Mouse (Mus musculus) C2C12 (cell line): ENCODE results near the gene Lemd1. TPM values are rescaled to one million over a fixed set of nuclear protein-coding genes. Genes with fewer than 3 reads are reported as not detected.
A peak's percentile ranks its signal among the peaks of the same experiment; 100 is the strongest.

ENCODE experiments used
- H3K27me3 ChIP-seq: one replicate; pipeline ENCODE4 v1.6.1; 2011; ENCODE audit not compliant: control insufficient read depth, insufficient read depth, insufficient read length
- H3K36me3 ChIP-seq: one replicate; pipeline ENCODE4 v1.6.1; 2011; ENCODE audit not compliant: control insufficient read depth, insufficient read depth
- H3K4me3 ChIP-seq: one replicate; pipeline ENCODE4 v1.5.1; 2011; ENCODE audit warnings: mild to moderate bottlenecking, control low read depth; ENCODE audit not compliant: poor library complexity, insufficient read depth, severe bottlenecking
- H3K79me2 ChIP-seq: one replicate; pipeline ENCODE4 v1.6.1; 2011; ENCODE audit not compliant: control insufficient read depth, insufficient read depth
- H3K79me3 ChIP-seq: one replicate; pipeline ENCODE4 v1.6.1; 2011; ENCODE audit warnings: low read depth, control low read depth
- H3ac ChIP-seq: one replicate; pipeline ENCODE3; 2011; ENCODE audit warnings: low read depth; ENCODE audit not compliant: control insufficient read depth, insufficient read length
- CEBPB ChIP-seq: IDR thresholded peaks from one replicate; pipeline ENCODE4 v1.6.1; 2011; ENCODE audit warnings: low read depth, mild to moderate bottlenecking, control low read depth, moderate library complexity
- CTCF ChIP-seq: IDR thresholded peaks from one replicate; pipeline ENCODE4 v1.5.1; 2011; ENCODE audit not compliant: control insufficient read depth, insufficient read depth, insufficient read length
- FOSL1 ChIP-seq: IDR thresholded peaks from one replicate; pipeline ENCODE4 v1.8.0; 2011; ENCODE audit warnings: mild to moderate bottlenecking, low read length; ENCODE audit not compliant: poor library complexity, insufficient read depth, severe bottlenecking
- MAX ChIP-seq: IDR thresholded peaks from one replicate; pipeline ENCODE4 v1.6.1; 2011; ENCODE audit warnings: mild to moderate bottlenecking, control low read depth
- MYOD1 ChIP-seq: IDR thresholded peaks from one replicate; pipeline ENCODE4 v1.6.1; 2011; ENCODE audit warnings: low read depth; ENCODE audit not compliant: control insufficient read depth, insufficient read length
- MYOG ChIP-seq: IDR thresholded peaks from one replicate; pipeline ENCODE4 v1.6.1; 2011; ENCODE audit not compliant: control insufficient read depth, insufficient read length; ENCODE audit errors: extremely low read depth
- USF1 ChIP-seq: IDR thresholded peaks from one replicate; pipeline ENCODE4 v1.6.1; 2011; ENCODE audit warnings: low read depth, mild to moderate bottlenecking, control low read depth, moderate library complexity
- polyA plus RNA-seq: library from polyadenylated mRNA; unstranded; fragments of >200 nt; fragmentation: generic; extraction: Trizol; gene quantifications from one replicate; pipeline ENCODE4 v1.2.1, GENCODE M21; 2012; ENCODE audit warnings: missing spikeins

The Lemd1 gene
- polyA plus RNA-seq, 1 experiment, result 0.14 TPM

- Histone ChIP-seq H3K79me2 (peaks cover 14% of the 10 kb centered on the region), H3K27me3 (no peaks in the 10 kb centered on the region), H3ac (no peak overlapping the region), H3K36me3 (peaks cover 10% of the 10 kb centered on the region), H3K79me3 (no peaks in the 10 kb centered on the region), H3K4me3 (no peak overlapping the region)
- TF ChIP-seq MYOG, result no peak
- no peak for TF ChIP-seq USF1
- no peak for TF ChIP-seq FOSL1
- TF ChIP-seq MYOD1, result no peak
- no peak for TF ChIP-seq CTCF
- TF ChIP-seq MAX, result no peak
- no peak for TF ChIP-seq CEBPB
Observed at GRCm38 (mm10) chr1:132301242-132301641, 110.0 kb downstream of the Lemd1 start.

- H3ac ChIP-seq, result no peak overlapping the region
- H3K27me3 ChIP-seq, result no peaks in the 10 kb centered on the region
- H3K79me3 ChIP-seq, result no peaks in the 10 kb centered on the region
- H3K4me3 ChIP-seq, result no peak overlapping the region
- H3K79me2 ChIP-seq, result peaks cover 14% of the 10 kb centered on the region
- peaks cover 10% of the 10 kb centered on the region for H3K36me3 ChIP-seq
- no peak for TF ChIP-seq CTCF
- TF ChIP-seq FOSL1, result no peak
- TF ChIP-seq MAX, result no peak
- TF ChIP-seq MYOG, result no peak
- TF ChIP-seq CEBPB, result no peak
- no peak for TF ChIP-seq USF1
- no peak for TF ChIP-seq MYOD1
Observed at GRCm38 (mm10) chr1:132302341-132302866, 111.2 kb downstream of the Lemd1 start.

GRCm38 (mm10) chr1:132304618-132305214 lies 113.5 kb downstream of the Lemd1 start:
- H3K79me3 ChIP-seq, result no peaks in the 10 kb centered on the region
- H3K36me3 ChIP-seq, result peaks cover 10% of the 10 kb centered on the region
- no peaks in the 10 kb centered on the region for H3K27me3 ChIP-seq
- H3K4me3 ChIP-seq, result no peak overlapping the region
- TF ChIP-seq MAX (no peak), CEBPB (no peak)
- H3K79me2 ChIP-seq, result peaks cover 6% of the 10 kb centered on the region
- no peak overlapping the region for H3ac ChIP-seq

GRCm38 (mm10) chr1:132306160-132306559 lies 114.9 kb downstream of the Lemd1 start:
- Histone ChIP-seq H3K4me3 (no peak overlapping the region), H3K36me3 (peaks cover 10% of the 10 kb centered on the region), H3K79me2 (no peaks in the 10 kb centered on the region), H3ac (no peak overlapping the region), H3K79me3 (no peaks in the 10 kb centered on the region), H3K27me3 (no peaks in the 10 kb centered on the region)
- no peak for TF ChIP-seq MAX
- peak; percentile 59 for TF ChIP-seq CTCF

- Histone ChIP-seq H3K27me3 (no peaks in the 10 kb centered on the region), H3K4me3 (no peak overlapping the region), H3K79me3 (no peaks in the 10 kb centered on the region), H3K79me2 (no peaks in the 10 kb centered on the region), H3ac (no peak overlapping the region), H3K36me3 (peaks cover 10% of the 10 kb centered on the region)
- TF ChIP-seq USF1, result no peak
- TF ChIP-seq FOSL1, result no peak
Observed at GRCm38 (mm10) chr1:132306808-132307207, 115.6 kb downstream of the Lemd1 start.

- Histone ChIP-seq H3K4me3 (no peak overlapping the region), H3K79me3 (no peaks in the 10 kb centered on the region), H3K27me3 (no peaks in the 10 kb centered on the region), H3K79me2 (no peaks in the 10 kb centered on the region), H3K36me3 (peaks cover 10% of the 10 kb centered on the region), H3ac (no peak overlapping the region)
- TF ChIP-seq MYOD1, result no peak
- TF ChIP-seq FOSL1, result no peak
- no peak for TF ChIP-seq CTCF
- TF ChIP-seq MAX, result no peak
- TF ChIP-seq CEBPB, result no peak
- TF ChIP-seq MYOG, result no peak
- TF ChIP-seq USF1, result no peak
Observed at GRCm38 (mm10) chr1:132307962-132308361, 116.7 kb downstream of the Lemd1 start.
